Mouse (Mus musculus) heart, adult 11 months (tissue): ENCODE results near the gene Spats2l.

Experiments used
- DNase-seq: peaks from one replicate; pipeline ENCODE4 v3.0.0; 2022

Spats2l gene

DNA sequence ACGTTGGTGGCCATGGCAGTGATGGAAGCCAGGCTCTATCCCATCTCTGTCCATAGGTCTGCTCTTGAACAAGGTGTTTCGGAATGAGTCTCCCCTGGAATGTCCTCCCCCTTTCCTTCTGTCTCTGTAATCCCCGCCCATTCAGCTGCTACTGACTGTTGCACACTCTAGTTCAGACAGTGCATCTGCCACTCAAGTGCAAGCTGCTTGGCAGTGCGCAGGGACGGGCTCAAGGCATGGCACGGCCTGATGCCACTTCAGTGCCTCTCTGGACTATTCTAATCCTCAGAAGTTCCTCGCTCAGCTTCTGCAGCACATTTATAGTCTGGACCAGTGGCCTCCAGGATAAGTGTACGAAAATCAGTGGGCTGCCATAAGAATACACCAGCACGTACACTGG lies 52.3 kb downstream of the Spats2l start:
- peak; percentile 76 for DNase-seq

DNA sequence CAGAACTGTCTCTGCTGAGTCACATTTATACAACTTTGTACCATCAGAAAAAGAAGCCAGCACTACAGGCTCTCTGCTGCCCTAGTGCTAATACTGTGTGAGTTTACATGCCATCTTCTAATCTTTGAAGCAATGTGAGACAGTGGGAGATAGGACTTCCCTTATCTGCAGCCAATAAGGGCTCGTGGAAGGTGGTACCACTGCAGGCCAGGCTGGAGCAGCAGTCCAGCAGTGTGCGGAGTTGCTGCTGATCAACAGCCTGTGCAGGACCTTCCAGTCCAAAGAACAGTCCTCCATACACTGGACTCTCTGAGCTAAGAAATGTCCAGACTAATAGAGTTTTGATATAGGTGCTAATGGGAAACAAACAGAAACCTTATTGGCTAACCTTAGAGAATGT lies 59.2 kb downstream of the Spats2l start:
- DNase-seq, result peak; percentile 39

DNA sequence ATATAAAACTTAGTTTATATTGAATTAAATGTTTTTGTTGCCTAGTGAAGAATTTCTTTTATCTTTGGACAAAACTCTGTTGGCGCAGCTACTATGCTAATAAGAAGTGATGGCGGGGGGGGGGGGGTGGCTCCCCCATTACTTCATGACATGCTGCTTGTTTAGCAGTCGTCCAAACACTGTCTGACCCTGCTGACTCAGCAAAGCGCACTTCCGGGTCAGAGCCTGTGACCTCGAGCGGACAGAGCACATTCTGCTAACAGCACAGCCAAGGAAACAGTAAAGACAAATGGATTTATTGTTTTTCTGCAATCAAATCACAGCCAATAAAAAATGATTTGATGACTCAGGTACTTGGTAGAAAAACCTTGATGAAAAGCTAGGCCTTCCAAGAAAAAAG lies 61.2 kb downstream of the Spats2l start:
- DNase-seq, result peak; percentile 48

DNA sequence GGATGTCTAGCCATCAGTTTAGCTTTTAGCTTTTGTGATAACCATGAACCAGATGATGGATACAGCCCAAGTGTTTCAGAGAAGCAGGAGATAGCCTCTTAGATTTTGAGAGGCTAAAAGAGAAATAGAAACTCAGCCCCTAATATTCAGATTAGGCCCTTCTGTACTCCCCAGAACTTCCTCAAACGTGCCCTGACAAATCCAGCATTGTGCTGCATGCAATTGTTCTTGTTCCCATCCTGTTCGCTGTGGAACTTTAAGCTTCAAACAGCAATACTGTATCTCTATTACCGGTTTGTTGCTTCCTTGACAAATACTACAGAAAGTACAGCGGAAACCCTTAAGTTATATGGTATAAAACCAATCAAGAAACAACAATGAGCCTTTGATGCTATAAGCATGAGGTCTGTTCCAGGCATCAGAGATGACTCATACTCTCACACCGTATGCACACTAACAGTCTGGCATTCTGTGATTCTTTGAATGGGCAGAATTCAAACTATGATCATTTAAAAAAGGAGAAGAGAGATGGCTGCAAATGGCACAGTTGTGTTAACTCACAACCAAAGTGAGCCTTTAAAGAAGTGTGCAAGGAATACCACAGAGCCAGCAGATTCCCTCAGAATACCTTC lies 62.8 kb downstream of the Spats2l start:
- DNase-seq, result peak; percentile 43

DNA sequence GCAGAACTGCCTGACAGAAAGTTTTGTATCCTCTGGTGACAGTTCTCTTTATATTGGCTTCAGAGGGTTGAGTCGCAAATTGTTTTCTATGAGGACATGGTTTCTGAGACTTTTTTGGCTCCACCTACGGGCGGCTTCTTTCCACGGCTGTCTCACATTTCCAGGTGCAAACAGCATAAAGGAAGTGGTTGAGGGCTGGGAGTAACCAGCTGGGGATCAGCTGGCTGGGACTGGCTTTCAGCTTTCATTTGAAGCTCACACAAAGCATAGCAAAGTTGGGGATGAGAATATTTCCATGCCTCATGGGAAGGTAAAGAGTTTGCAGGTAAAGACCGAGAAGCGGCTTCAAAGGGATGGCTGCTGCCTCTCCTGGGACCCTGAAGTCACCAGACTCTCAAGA lies 65.9 kb downstream of the Spats2l start:
- DNase-seq, result peak; percentile 27

DNA sequence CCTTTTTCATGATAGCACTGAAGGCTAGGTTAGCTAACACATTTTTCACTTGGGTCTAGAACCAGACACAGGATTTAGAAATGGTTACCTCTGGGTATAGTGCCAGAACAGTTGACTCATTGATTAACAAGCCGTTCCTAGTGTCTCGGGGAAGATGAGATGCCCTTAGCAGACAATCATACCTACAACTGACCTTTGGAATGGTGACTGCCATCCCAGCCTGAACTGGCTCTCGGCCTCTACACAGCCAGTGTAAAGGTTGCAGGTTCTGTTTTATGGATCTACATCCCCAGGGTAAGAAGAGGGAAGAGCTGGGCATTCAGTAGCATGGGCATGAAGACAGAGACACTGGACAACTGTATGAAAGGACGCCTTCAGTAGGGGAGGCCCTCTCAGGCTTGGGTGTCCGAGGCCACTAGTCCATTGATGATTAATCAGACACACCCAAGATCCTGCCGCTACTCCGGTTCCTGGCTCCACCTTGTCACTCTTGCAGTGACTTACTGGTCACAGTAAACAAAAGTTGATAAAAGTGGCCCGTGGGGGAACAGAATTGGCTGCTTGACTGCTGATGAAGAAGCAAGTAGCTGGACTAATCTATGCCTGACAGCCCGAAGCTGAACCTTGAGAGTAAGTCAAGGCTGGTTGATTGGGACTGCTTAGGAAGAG lies 71.2 kb downstream of the Spats2l start:
- peak; percentile 73 for DNase-seq

DNA sequence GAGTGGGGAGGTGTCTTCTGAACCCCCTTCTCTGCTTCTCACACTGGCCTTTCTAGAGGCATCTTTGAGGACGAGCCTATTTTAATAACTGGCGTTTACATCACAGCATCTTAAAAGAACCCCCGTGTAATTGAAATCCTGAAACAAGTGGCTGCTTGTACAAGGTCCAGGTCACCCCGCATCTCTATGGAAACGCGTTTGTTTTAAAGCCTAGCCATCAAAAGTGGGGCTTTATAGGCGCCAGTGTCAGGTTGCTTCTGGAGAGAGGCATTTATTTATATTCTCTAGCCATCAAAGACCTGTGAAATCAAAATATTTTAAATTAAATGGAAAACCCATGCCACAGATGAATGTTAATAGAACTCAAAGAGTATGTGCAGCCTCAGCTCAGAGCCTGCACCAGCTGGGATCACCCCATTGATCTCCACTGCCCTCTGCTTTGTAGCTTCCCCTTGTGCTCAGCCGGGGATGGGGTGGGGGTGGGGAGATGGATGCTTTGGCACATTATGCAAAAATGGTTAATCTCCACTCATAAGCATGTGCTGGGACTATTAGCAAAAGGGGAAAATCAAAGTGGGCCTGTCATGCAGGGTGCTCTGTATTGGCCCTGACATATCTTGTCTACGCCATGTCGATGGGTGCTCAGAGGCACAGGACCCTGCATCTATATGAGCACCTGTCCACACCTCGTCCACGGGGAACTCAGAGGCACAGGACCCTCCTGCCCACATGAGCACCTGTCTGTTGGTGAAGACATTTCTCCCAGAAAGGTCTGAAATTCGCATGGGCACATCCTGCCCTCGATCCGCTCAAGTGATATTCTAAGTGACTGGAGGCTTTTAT lies 73.1 kb downstream of the Spats2l start:
- DNase-seq, result no peak

DNA sequence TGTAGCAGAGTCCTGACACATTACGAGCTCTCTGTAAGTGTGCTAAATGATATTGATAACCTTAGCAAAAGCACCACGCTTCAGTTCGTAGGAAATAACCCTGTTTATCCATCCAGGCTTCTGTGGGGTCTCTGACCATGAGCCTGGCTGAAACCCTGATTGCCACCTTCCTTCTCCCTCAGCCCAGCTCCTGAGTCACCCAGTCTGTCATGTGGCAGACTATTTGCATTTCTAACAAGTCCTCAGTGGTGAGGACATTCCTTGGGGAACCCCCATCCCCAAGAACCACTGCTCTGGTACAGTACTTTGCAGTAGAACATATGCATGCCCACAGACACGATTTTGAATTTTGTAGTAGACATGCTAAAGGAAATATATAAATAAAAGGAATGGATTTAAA lies 75.1 kb downstream of the Spats2l start:
- no peak for DNase-seq

DNA sequence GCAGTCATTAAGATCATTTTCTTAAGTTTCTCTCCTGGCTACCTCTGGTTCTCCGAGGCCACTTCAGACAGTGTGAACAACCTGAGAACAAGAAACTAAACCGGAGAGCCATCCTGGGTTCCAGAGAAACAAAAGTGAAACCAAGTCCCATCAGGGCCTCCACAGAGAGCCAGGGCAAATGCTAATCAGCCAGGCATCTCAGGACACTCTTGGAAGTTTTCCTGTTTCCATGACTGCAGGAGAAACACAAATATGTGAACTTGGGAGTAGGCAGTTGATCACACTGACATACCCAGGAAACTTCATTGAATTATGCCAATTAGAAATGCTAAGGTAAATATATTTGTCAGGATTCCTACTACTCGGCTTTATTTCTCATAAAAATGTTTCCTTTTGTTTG lies 76.0 kb downstream of the Spats2l start:
- DNase-seq, result peak; percentile 94

DNA sequence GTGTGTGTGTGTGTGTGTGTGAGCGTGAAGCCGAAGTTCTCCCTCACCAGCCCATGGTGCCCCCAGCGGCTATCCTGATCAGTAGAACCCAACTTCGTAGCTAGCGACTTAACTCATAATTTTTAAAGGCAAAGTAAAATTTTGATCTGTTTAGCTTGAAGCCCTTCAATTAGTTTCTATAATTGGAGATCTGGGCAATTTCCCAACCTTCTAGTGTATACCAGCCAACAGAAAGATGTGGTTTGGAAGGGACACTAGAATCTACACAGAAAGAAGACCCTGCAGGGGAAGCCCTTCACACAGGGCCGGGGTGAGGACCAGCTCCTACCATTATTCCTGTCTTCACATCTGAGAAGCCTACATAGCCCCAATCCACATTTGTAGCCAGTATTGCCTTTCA lies 77.9 kb downstream of the Spats2l start:
- no peak for DNase-seq

DNA sequence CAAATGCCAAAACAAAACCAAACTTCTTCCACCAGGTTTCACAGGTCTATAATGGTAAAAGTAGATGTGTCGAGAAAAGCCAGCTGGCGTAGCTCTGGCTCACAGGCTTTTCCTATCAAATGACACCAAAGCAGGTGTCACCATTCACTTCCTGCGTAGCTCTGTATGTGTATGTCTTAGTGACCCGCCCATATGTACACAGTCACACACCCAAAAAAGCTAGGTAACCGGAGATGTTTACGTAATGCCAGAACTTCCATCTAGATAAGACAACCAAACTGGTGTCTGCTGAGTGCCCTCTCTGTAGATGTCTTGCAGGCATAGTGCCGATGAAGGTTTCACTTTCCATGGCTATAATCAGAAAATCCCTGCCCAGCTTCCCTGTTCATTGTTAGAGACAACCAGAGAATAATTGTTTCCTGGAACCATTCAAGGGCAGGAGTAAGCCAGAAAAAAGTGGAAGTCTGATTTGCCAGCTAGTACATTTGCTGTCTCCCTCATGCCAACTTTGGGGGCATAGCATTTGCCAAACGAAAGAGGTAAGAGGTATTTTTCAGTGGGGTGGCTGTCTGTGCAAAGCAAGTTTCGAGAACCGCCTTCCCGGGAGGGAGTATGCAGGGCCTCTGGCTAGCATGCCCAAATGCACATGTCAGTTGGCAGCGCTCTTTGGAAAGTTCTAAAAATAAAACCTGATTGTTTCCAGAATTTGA lies 78.8 kb downstream of the Spats2l start:
- peak; percentile 93 for DNase-seq

DNA sequence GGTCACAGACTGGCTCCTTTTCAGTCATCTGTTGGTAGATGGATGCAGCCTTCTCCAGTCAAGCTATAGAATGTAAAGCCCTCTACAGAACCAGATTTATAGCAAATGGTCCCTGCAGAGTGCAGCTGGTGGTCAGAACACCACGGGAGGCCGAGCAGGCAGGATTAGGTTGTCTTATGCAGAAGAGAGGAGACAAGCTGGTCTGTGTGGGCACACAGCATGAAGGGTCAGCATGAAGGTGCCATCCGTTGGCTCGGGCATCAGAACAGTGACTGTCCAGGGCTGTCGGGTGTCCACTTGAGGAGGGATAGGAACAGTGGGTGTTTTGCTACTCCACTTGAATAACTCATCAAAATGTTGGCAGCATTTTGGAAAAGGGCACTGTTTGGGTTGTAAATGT lies 83.8 kb downstream of the Spats2l start:
- DNase-seq, result peak; percentile 80

DNA sequence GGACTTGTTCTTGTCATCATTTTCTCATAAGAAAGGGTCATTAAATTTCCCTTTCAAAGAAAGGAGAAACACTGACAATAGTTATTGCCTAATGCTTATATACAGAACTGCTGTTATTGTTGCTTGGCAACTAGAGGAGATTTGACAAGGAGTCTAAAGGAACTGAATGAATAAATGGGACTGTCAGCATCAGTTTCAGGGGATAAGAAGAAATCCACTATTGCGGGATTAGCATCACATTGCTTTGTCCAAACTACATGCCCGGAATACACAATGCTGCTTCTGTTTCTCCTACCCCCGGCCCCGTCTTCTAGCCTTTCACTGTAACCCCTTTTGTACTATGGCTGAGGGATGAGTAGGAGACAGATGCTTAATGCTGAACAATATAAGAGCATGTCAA lies 88.1 kb downstream of the Spats2l start:
- peak; percentile 71 for DNase-seq

DNA sequence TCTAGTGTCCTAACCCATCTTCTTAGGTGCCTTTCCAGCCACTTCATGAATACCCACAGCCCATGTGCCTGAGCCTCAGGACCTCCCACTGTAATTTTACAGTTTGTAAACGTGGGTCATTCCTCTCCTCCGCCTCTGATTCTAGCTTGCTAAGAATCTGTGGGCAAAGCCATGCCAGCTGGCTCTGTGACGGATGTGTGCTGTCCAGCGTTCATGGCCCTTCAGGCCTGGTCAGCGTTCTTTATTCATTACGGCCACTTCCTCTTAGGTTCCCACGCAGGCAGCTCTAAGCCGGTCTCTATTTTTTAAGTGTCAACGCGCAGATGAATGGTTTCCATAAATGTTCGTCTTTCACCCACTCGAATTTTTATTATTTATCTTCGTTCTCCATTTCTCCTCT lies 94.7 kb downstream of the Spats2l start:
- DNase-seq, result peak; percentile 88

DNA sequence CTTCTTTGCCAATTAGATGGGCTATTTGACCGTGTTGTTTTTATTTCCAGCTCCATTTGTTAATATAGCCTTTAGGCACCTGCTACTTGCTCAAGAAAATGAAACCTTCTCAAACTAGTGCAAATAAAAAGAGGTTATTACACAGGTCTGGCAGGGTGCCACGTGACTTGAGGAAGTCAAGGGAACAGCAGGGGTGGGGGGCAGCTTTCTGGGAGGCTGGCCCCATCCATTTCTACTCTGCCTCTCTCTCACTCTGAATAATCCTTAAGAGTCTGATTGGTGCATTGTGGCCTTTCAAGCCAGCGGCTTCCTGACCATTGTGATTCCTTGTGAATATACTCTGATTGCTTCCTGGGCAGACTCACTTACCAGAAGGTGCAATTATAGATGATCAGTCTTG lies 98.0 kb downstream of the Spats2l start:
- DNase-seq, result peak; percentile 74

DNA sequence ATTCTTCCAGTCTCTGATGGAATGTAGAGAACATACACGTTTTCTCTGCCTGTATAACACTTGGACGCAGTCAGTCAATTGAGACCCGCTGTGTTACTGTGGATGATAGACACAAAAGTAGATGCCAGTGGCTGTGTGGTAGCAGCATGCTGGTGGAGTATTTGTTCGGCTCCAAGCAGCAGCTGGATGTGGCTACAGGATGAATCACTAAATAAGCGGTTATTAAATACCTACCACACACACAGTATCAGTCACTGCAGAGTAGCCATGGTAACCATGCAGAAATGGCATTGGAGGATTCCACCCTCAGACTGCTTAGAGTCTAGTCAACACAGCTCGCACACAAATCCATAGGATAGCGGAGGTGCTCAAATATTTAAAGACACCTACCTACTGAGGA lies 100.0 kb downstream of the Spats2l start:
- no peak for DNase-seq

DNA sequence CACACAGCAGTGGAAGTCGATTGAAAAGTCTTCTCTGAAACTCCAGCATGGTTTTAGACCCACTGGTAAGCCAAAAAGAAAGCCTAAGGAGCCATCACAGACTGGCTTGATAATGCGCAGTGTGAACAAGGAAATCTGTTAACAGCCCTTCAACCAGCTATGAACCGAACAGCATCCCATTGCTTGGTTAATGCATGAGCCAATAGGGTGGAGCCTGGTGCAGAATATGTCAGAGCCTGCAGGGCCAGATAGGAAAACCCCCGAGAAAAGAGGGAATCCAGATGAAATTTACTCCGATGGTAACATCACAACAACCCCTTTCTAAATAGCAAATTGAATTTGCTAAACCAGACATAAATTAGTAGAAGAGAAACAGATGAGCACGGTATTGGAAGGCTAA lies 101.1 kb downstream of the Spats2l start:
- no peak for DNase-seq

DNA sequence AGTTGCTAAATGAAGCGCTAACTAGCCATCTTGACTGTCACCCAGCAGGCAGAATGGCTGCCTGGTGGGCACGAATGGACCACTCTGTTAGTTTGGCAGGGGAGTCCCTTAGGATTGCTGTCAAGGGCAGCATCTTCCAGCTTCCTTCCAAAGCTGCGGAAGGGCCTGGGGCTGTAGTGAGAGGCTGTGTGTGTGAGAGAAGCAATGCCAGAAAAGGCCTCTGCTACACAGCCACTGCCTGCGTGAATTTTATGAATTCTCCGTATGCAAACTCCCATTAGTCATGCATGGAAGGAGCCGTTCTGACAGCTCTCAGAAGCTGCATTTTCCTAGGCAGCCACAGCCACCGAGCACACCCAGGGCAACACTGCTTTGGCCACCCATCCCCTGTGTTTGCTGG lies 101.5 kb downstream of the Spats2l start:
- no peak for DNase-seq

DNA sequence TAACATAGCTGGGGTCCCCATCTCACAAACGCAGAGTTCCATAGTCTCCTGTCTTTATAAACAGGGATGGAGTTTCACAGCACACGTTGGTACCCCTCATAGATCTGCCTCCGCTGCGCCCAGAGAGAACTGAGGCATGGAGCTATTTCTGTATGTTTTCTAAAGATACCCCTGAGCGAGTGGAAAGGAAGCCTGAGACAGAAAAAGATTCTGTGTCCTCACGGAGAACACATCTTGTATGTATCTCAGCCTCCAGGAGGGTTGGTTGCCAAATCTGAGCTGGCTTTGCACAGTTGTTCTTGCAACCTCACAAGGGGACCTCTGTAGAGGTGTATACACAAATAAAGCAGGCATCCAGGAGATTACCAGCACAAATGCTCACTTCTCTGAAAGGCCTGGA lies 105.0 kb downstream of the Spats2l start:
- DNase-seq, result no peak

DNA sequence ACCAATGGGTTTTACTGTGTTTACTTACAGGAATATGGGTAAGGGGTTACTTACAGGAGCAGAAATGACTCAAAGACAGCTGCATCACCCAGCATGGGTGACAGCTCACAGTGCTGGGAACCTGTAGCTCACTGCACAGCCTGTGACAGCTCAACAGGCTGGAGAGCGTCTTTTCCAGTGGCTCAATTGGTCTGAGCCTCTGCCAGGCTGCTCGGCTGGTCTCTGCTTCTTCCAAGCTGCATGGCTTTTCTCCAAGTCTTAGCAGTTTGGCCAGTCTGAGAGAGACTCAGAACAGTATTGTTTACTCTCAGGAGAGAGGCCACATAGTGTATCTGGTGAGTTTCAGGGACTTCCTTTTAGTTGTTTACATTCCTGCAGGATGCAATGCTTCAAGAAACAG lies 110.9 kb downstream of the Spats2l start:
- no peak for DNase-seq

DNA sequence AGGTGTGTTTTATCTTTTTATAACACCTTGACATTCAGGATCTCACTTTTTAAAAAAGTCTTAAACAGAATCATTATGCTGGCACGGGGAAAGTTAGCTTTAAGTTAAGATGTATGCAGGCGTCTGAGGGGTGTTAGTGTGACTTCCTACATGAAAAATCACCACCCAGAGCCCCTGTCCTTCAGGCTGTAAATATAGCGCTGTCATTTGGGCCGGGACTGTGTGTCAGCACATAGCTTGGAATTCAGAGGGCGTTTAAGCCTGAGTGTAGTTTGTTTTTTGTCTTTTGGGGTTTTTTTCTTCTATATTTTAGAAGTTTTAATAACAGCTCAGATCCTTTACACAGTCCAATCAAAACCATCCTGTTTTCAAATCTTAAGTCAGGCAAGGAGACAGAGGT lies 115.8 kb downstream of the Spats2l start:
- peak; percentile 76 for DNase-seq

DNA sequence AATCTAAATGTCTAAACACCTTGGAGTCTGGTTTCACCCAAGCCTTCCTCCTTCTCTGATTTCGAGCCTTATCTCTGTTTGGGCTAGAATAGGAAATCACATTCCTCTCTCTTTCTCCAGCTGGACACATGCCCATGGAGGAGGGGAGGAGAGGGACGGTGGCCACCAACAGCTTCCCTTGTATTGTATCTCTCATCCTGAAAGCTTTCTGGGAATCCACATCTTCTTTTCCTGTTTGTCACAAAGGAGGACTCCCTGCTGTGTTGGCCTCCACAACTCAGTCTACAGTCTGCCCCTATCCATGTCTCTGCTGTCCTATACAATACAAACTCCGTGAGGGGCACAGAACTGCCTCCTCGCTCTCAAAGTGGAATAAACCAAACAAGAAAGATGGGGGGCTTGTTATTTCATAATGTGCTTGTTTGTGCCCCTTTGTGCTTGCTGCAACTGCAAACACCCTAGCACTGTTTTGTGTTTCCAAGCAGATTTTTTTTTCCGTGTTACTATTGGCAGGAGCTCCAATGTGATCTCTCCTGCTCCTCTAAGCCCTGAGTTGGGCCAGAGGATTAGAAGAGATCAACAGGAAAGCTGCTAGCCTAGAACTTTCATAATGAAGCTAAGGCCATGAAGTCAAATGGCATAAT lies 116.4 kb downstream of the Spats2l start:
- DNase-seq, result peak; percentile 95

DNA sequence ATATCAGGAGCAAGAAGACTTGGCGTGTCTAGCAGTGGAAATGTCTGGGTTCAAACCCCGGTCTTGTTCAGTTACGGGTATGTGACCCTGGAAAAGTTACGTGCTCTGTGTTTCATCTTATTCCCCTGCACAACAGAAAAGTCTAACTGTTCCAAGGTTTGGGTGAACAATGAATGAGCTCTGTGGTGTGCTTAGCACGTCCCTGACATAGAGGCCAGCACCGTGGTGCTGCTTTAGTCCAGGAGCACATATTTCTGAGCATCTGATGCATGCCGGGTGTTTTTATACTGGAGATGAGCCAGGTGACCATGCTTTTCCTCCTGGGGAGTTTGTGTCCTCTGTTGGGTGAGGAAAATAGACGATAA lies 116.9 kb downstream of the Spats2l start:
- DNase-seq, result peak; percentile 70
